Mouse (Mus musculus): ENCODE results near the gene Tmem8b. TPM values are rescaled to one million over a fixed set of nuclear protein-coding genes. Genes with fewer than 3 reads are reported as not detected.

Gene Tmem8b
- polyA plus RNA-seq, 1 experiment from 2014 or later: 12.1 TPM

GRCm38 (mm10) chr4:43669428-43669794 lies 640 bp downstream of the Tmem8b start:
- Histone ChIP-seq H3K4me1 (peaks cover 37% of the 10 kb centered on the region), H3K9ac (peak overlapping the region; percentile 88), H3K9me3 (replicated peaks) (no peaks in the 10 kb centered on the region), H3K27ac (peak overlapping the region; percentile 21; the same call in 1 of the 2 replicates), H3K4me3 (peak overlapping the region; percentile 80), H3K36me3 (ENCODE audit: poor library complexity, severe bottlenecking) (peaks cover 6% of the 10 kb centered on the region), H3K4me2 (peak overlapping the region; percentile 94), H3K27me3 (peaks cover 12% of the 10 kb centered on the region)
- WGBS: under 1% methylated on average over 19 of the region's 25 CpGs
- peak; percentile 70 for ATAC-seq

DNA sequence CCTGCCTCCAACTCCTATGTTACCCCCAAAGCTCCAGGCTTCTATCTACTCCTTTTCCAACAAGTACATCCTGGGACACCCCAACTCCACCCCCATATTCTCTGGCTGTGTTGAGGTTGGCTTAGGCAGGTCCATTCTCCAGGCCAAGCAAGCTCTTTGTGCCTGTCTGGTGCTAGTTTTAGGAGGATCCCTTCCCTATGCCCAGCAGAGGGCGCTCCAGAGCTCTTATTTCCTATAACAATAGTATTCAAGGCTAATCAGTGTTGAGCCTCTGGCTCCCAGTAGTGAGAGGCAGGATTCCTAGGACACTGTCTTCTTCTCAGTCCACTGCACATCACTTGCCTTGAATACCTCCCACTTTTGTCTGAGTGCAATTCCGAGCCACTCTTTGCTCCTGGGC lies 3.3 kb downstream of the Tmem8b start:
- ATAC-seq: 0 out of 2 replicates have a peak, but pooled peaks have one; percentile 14
- Histone ChIP-seq H3K9ac (0 out of 2 replicates have a peak overlapping the region, but pooled peaks have one; percentile 37), H3K9me3 (replicated peaks) (no peaks in the 10 kb centered on the region), H3K27ac (no peak overlapping the region), H3K4me3 (no peak overlapping the region), H3K27me3 (no peaks in the 10 kb centered on the region), H3K4me2 (peak overlapping the region; percentile 94), H3K36me3 (ENCODE audit: poor library complexity, severe bottlenecking) (peaks cover 33% of the 10 kb centered on the region), H3K4me1 (peaks cover 37% of the 10 kb centered on the region)
- WGBS: 3% methylated on average over 2 of the region's 2 CpGs

DNA sequence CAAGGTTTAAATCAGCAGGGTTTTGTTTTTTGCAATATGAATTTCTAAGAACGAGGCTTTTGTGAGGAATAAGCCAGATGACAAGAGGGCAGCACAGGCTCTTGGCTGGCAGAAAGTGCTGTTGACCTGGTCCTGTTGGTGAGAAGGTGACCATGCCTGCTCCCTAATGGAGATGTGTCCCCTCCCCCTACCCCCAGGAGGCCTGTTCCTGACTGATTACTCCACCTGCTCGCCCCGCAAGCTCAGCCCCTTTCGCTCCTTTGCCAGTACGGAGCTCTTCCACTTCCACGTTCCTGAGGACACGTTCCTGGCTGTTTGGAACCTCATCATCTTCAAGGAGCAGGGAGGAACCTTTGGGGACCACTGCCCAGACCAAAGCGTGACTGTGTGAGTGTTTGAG lies 4.9 kb downstream of the Tmem8b start:
- Histone ChIP-seq H3K4me2 (no peak overlapping the region), H3K4me1 (peaks cover 33% of the 10 kb centered on the region), H3K4me3 (no peak overlapping the region), H3K9me3 (replicated peaks) (no peaks in the 10 kb centered on the region), H3K36me3 (ENCODE audit: poor library complexity, severe bottlenecking) (peaks cover 49% of the 10 kb centered on the region), H3K27ac (no peak overlapping the region), H3K27me3 (no peaks in the 10 kb centered on the region), H3K9ac (no peak overlapping the region)
- WGBS: 83% methylated on average over 8 of the region's 8 CpGs
- ATAC-seq: no peak

DNA sequence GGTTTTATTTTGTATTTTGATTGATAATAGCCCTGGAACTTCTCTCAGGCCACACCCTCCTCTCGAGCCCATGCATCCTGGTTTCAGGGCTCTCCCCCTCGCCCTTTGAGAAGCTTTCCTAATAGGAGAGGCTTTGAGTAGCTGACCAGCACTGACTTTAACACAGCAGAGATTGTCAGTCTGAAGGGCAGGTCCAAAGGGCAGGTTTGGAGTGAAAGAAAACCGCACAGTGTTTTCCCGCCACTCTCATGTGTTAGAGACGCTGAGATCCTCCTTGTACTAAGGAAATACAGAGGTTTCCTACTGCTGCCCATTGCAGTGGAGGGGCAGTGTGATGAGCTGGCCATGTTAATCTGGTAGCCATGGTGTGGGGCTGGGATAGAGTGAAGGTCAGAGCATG lies 6.2 kb downstream of the Tmem8b start:
- H3K27me3 ChIP-seq: no peaks in the 10 kb centered on the region
- no peaks in the 10 kb centered on the region for H3K9me3 ChIP-seq (replicated peaks)
- H3K27ac ChIP-seq: no peak overlapping the region
- 79% methylated on average over 5 of the region's 5 CpGs for WGBS
- no peak for ATAC-seq
- no peak overlapping the region for H3K4me2 ChIP-seq
- no peak overlapping the region for H3K4me3 ChIP-seq
- no peak overlapping the region for H3K9ac ChIP-seq
- peaks cover 27% of the 10 kb centered on the region for H3K4me1 ChIP-seq
- H3K36me3 ChIP-seq (ENCODE audit: poor library complexity, severe bottlenecking): peaks cover 62% of the 10 kb centered on the region

DNA sequence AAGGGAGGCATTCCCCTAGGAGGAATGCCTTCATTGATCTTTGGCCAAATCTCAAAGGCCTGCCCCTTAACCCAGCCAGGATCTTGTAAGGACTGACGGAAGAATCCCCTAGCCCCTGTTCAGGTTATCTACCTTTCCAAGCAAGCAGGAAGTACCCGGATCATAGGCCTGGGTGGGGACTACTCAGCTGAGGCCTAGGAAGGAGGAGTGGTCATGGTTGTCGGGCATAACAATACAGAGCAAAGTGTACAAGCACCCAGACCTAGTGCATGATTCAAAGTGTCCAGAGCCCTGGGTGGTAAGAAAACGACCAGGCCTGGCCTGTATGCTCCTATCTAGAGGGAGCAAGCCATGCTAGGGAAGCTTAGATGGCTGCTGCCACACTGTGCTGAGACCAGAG lies 6.8 kb downstream of the Tmem8b start:
- WGBS: 77% methylated on average over 4 of the region's 4 CpGs
- H3K36me3 ChIP-seq (ENCODE audit: poor library complexity, severe bottlenecking): peaks cover 67% of the 10 kb centered on the region
- H3K9ac ChIP-seq: no peak overlapping the region
- H3K4me1 ChIP-seq: peaks cover 20% of the 10 kb centered on the region
- no peak overlapping the region for H3K4me2 ChIP-seq
- H3K9me3 ChIP-seq (replicated peaks): no peaks in the 10 kb centered on the region
- no peak overlapping the region for H3K27ac ChIP-seq
- H3K27me3 ChIP-seq: no peaks in the 10 kb centered on the region
- H3K4me3 ChIP-seq: no peak overlapping the region
- ATAC-seq: no peak

DNA sequence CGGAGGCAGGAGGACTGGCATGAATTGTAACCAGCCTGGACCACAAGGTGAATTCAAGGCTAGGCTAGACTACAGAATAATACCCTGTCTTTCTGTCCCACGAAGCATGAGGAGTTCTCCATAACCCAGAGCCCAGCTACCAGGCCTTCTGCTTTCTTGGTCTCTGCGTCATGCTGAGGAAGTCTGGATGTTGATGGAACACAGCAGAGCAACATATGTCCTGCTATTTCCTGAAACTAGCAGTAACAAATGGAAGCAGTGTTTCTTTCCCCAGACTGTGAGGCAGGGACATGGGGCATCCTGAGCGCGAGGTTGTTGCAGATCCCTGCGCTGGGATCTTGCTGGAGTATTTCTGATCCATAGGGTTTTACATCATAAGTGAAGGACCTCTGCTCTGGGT lies 9.8 kb downstream of the Tmem8b start:
- Histone ChIP-seq H3K4me2 (no peak overlapping the region), H3K27ac (no peak overlapping the region), H3K4me1 (no peaks in the 10 kb centered on the region), H3K27me3 (no peaks in the 10 kb centered on the region), H3K36me3 (ENCODE audit: poor library complexity, severe bottlenecking) (peaks cover 95% of the 10 kb centered on the region), H3K9ac (no peak overlapping the region), H3K9me3 (replicated peaks) (no peaks in the 10 kb centered on the region), H3K4me3 (no peak overlapping the region)
- 88% methylated on average over 6 of the region's 6 CpGs for WGBS
- ATAC-seq: no peak

GRCm38 (mm10) chr4:43679416-43680043 lies 10.8 kb downstream of the Tmem8b start:
- H3K4me3 ChIP-seq: no peak overlapping the region
- H3K36me3 ChIP-seq (ENCODE audit: poor library complexity, severe bottlenecking): peaks cover 96% of the 10 kb centered on the region
- no peak overlapping the region for H3K4me2 ChIP-seq
- WGBS: 95% methylated on average over 7 of the region's 7 CpGs
- no peaks in the 10 kb centered on the region for H3K27me3 ChIP-seq
- H3K4me1 ChIP-seq: no peaks in the 10 kb centered on the region
- ATAC-seq: no peak
- H3K9me3 ChIP-seq (replicated peaks): no peaks in the 10 kb centered on the region
- no peak overlapping the region for H3K9ac ChIP-seq
- no peak overlapping the region for H3K27ac ChIP-seq

DNA sequence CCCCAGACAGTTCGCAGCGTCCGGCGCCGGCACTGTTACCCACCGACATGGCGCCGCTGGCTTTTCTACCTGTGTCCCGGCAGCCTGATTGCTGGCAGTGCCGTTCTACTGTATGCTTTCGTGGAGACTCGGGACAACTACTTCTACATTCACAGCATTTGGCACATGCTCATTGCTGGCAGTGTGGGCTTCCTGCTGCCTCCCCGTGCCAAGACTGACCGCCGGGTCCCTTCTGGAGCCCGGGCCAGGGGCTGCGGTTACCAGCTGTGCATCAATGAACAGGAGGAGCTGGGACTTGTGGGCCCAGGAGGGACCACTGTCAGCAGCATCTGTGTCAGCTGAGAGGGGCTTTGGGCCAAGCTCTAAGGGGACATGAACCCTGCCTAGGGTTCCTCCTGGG lies 21.2 kb downstream of the Tmem8b start:
- WGBS: 94% methylated on average over 17 of the region's 17 CpGs

DNA sequence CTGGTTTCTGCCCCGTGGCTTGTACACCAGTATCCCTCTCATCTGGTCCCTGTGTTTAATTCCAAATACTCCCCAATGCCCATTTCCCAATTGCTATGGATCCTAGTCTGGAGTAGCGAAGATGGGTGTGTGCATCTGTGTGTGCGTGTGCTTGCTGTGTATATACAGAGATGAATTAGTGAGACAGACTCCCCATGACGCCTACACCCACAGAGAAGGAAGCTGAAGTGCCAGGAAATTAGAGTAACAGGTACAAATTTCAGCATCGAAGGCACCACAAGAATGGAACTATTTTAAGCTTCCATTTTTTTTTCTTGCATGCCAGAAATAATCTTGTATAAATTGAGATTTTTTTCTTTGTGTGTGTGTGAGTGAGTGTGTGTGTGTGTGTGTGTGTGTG lies 22.3 kb downstream of the Tmem8b start:
- H3K4me3 ChIP-seq: no peak overlapping the region
- H3K27me3 ChIP-seq: no peaks in the 10 kb centered on the region
- H3K4me2 ChIP-seq: no peak overlapping the region
- 82% methylated on average over 5 of the region's 5 CpGs for WGBS
- H3K4me1 ChIP-seq: no peaks in the 10 kb centered on the region
- peaks cover 54% of the 10 kb centered on the region for H3K36me3 ChIP-seq (ENCODE audit: poor library complexity, severe bottlenecking)
- no peak for ATAC-seq
- H3K9ac ChIP-seq: no peak overlapping the region
- no peak overlapping the region for H3K27ac ChIP-seq
- no peaks in the 10 kb centered on the region for H3K9me3 ChIP-seq (replicated peaks)

More for the DNA sequence above, 21.2 kb downstream of the Tmem8b start:
- Histone ChIP-seq H3K27me3 (no peaks in the 10 kb centered on the region), H3K4me2 (no peak overlapping the region), H3K36me3 (ENCODE audit: poor library complexity, severe bottlenecking) (peaks cover 64% of the 10 kb centered on the region), H3K9ac (no peak overlapping the region), H3K27ac (no peak overlapping the region), H3K9me3 (replicated peaks) (no peaks in the 10 kb centered on the region), H3K4me3 (no peak overlapping the region), H3K4me1 (no peaks in the 10 kb centered on the region)
- ATAC-seq: no peak

DNA sequence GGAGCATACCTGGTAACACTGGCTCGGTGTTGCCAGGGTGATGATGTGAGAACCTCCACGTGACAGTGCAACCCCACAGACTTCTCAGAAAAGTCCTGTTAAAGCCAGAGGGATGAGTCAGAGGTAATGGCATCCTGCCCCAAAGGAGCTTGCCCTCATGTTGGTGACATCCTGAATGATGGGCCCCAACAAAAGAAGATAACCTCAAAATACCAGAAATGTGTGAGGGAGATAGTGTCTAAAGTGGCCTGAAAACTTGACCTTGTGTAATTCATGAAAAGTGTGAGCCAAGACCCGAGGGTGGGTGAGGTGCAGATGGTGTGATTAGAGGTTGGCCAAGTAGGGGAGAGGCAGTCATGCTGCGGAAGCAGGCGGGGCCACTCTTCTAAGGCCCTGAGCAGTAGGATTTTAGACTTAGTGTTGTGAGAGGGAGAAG lies 25.1 kb downstream of the Tmem8b start:
- Histone ChIP-seq H3K36me3 (ENCODE audit: poor library complexity, severe bottlenecking) (peaks cover 28% of the 10 kb centered on the region), H3K27me3 (no peaks in the 10 kb centered on the region), H3K9me3 (replicated peaks) (no peaks in the 10 kb centered on the region), H3K4me2 (no peak overlapping the region), H3K4me3 (no peak overlapping the region), H3K4me1 (no peaks in the 10 kb centered on the region), H3K9ac (no peak overlapping the region), H3K27ac (no peak overlapping the region)
- WGBS: 82% methylated on average over 5 of the region's 5 CpGs
- no peak for ATAC-seq

DNA sequence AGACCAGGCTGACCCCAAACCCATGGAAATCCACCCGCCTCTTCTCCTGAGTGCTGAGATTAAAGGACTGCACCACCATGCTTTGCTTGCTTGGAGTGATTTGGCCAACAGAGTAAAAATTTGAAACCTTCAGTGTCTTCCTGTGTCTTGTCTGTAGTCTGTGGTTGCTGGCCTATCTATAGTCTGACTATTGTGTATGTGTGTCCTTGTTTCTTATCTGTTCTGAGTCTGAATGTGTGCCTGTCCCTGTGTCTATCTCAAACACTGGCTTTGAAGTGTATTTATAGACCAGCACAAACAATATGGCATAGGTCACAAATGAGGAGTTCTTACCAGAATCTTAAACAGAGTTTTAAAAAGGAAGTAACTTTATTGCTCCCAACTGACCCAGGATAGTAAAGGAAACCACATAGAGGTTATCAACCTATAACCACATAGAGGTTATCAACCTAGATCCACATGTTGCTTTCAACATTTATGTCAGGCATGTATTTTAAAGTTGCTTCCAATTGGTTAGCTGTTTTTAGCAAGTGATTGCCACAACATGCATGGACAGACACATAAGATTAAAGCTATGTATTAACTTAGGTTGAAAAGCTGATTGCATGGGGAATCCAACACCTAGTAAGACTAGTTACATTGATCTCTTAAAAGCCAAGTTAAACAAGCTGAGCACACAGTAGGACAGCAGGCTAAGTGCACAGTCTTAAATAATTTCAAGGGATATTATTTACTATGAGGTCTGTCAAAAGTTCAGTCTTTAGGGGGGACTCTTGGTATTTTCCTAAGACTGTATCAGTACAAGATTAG lies 25.9 kb downstream of the Tmem8b start:
- no peak for ATAC-seq
- Histone ChIP-seq H3K4me3 (no peak overlapping the region), H3K27ac (no peak overlapping the region), H3K9me3 (replicated peaks) (no peaks in the 10 kb centered on the region), H3K27me3 (no peaks in the 10 kb centered on the region), H3K36me3 (ENCODE audit: poor library complexity, severe bottlenecking) (peaks cover 20% of the 10 kb centered on the region), H3K4me2 (no peak overlapping the region), H3K9ac (no peak overlapping the region), H3K4me1 (no peaks in the 10 kb centered on the region)
- WGBS: 84% methylated on average over 1 of the region's 1 CpGs

GRCm38 (mm10) chr4:43695249-43695671 lies 26.5 kb downstream of the Tmem8b start:
- no peak overlapping the region for H3K4me3 ChIP-seq
- no peak for ATAC-seq
- no peaks in the 10 kb centered on the region for H3K9me3 ChIP-seq (replicated peaks)
- WGBS: 34% methylated on average over 9 of the region's 9 CpGs
- H3K4me1 ChIP-seq: no peaks in the 10 kb centered on the region
- no peaks in the 10 kb centered on the region for H3K27me3 ChIP-seq
- H3K4me2 ChIP-seq: no peak overlapping the region
- H3K9ac ChIP-seq: no peak overlapping the region
- H3K36me3 ChIP-seq (ENCODE audit: poor library complexity, severe bottlenecking): peaks cover 14% of the 10 kb centered on the region
- H3K27ac ChIP-seq: no peak overlapping the region
